Mouse (Mus musculus) liver, postnatal 0 days (tissue): ENCODE results near the gene P2ry4. TPM values are rescaled to one million over a fixed set of nuclear protein-coding genes. Genes with fewer than 3 reads are reported as not detected.

Source experiments
- ATAC-seq: fragments of 200-750 bp; cut with Nextera tagmentation; 2 replicates; pipeline ENCODE4 v1.8.0; 2017; ENCODE audit warnings: mild to moderate bottlenecking, moderate library complexity
- DNase-seq: peaks from one replicate; pipeline ENCODE4 v3.0.0-alpha.2; 2016
- H3K27ac ChIP-seq: fragments of 300-500 bp; sonication (generic); 2 replicates; pipeline ENCODE4 v1.5.1; 2014; ENCODE audit warnings: antibody characterized with exemption, moderate library complexity, mild to moderate bottlenecking, low read depth
- H3K27me3 ChIP-seq: fragments of 300-500 bp; sonication (generic); 2 replicates; pipeline ENCODE4 v1.6.1; 2014; ENCODE audit warnings: low read length, control low read depth, mixed read lengths; ENCODE audit not compliant: insufficient read depth
- H3K36me3 ChIP-seq: fragments of 300-500 bp; sonication (generic); replicated peaks from 2 replicates; pipeline ENCODE4 v1.6.1; 2014; ENCODE audit warnings: mild to moderate bottlenecking, control low read depth, low read length, moderate library complexity, mixed read lengths; ENCODE audit not compliant: insufficient read depth
- H3K4me1 ChIP-seq: fragments of 300-500 bp; sonication (generic); 2 replicates; pipeline ENCODE4 v1.6.1; 2014; ENCODE audit warnings: antibody characterized with exemption, mild to moderate bottlenecking, control low read depth; ENCODE audit not compliant: insufficient read depth
- H3K4me2 ChIP-seq: fragments of 300-500 bp; sonication (generic); 2 replicates; pipeline ENCODE4 v1.6.1; 2014; ENCODE audit warnings: low read depth, mild to moderate bottlenecking, low read length, moderate library complexity, mixed read lengths
- H3K4me3 ChIP-seq: fragments of 300-500 bp; sonication (generic); 2 replicates; pipeline ENCODE4 v1.5.1; 2014; ENCODE audit warnings: low read depth, low read length
- H3K9ac ChIP-seq: fragments of 300-500 bp; sonication (generic); replicated peaks from 2 replicates; pipeline ENCODE4 v1.6.1; 2014; ENCODE audit warnings: mild to moderate bottlenecking, moderate library complexity
- H3K9me3 ChIP-seq: fragments of 300-500 bp; sonication (generic); 2 replicates; pipeline ENCODE4 v1.6.1; 2016; ENCODE audit warnings: mild to moderate bottlenecking, control low read depth, low read length, mixed read lengths
- CTCF ChIP-seq: sonication (generic); IDR thresholded peaks from 2 replicates; pipeline ENCODE4 v1.5.1; 2016; ENCODE audit warnings: antibody characterized with exemption, low read depth
- EP300 ChIP-seq: IDR thresholded peaks from 2 replicates; pipeline ENCODE4 v1.6.1; 2016; ENCODE audit warnings: antibody characterized with exemption, low read depth, mild to moderate bottlenecking
- WGBS: fragments of 180-500 bp; shearing (Covaris S2); extraction: QIAGEN DNeasy Blood & Tissue Kit; methylation state at CpG from one replicate; pipeline ENCODE4 v1.1.7; 2014; ENCODE audit not compliant: insufficient replicate concordance; 5-methylcytosine and 5-hydroxymethylcytosine counted together
- polyA plus RNA-seq: library from polyadenylated mRNA; unstranded; fragments of >200 nt; fragmentation: Nextera tagmentation; extraction: Ambion mirVana; gene quantifications from 2 replicates; pipeline ENCODE4 v1.2.1, GENCODE M21; 2015

Gene P2ry4
- polyA plus RNA-seq, 1 experiment from 2014 or later, result 1.2 TPM

GRCm38 (mm10) chrX:100571951-100572350 is 22.7 kb downstream of the P2ry4 start, which contains the start of gene Awat1:
Awat1 (plus strand) TSS chrX:100572251.
- DNase-seq (no peak), ATAC-seq (no peak)
- Histone ChIP-seq H3K27me3 (peaks cover 4% of the 10 kb centered on the region; the same call in 1 of the 2 replicates), H3K9me3 (no peaks in the 10 kb centered on the region), H3K4me2 (no peak within 1 kb of the TSS), H3K4me3 (no peak within 1 kb of the TSS), H3K9ac (no peak within 1 kb of the TSS), H3K36me3 (no peaks in the 10 kb centered on the region), H3K4me1 (no peaks in the 10 kb centered on the region), H3K27ac (no peak within 1 kb of the TSS)
- WGBS, result 75% methylated on average over 1 of the region's 1 CpGs
- TF ChIP-seq CTCF, result no peak
- no peak for TF ChIP-seq EP300

DNA sequence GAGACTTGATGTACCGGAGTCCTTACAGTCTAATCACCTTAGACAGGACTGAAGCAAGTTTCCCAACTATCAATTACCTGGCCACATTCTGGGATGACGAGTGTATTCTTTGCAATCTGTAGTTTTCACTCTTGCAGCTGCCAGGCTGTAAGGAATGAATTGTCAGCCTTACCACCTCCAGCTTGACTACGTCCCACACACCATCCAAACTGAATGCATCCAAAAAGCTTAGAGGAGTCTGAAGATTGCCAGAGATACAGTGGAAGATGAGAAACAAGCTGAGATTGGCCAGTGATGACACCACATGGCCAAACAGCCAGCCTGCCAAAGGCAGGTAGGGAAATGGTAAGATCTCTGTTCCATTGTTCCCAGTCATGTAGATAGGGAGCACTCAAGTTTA is 29.0 kb downstream of the P2ry4 start:
- Histone ChIP-seq H3K27ac (no peak overlapping the region), H3K4me3 (no peak overlapping the region), H3K9ac (no peak overlapping the region), H3K4me2 (no peak overlapping the region), H3K4me1 (no peaks in the 10 kb centered on the region), H3K9me3 (no peaks in the 10 kb centered on the region), H3K27me3 (no peaks in the 10 kb centered on the region), H3K36me3 (no peaks in the 10 kb centered on the region)
- no peak for TF ChIP-seq EP300
- TF ChIP-seq CTCF, result no peak
- no peak for DNase-seq
- ATAC-seq, result no peak
- WGBS, result 84% methylated on average over 3 of the region's 3 CpGs

DNA sequence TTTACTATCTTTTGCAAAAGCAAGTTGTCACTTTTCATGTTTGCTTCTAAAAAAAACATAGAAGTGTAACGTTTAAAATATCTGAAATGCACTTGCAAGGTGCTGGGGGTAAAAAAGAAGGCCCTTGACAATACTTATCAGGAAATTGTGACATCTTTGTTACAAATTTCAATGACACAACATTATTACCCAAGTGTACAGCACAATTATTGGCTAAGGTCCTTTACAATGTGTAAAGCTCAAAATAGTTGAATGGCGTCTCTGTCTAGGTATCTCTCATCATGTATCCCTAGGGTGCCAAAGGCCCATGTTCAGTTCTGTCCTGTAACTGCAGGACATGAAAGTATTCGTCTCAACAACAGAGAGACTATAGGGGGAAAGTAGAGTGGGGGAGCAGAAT is 38.6 kb downstream of the P2ry4 start:
- H3K4me2 ChIP-seq, result no peak overlapping the region
- H3K9me3 ChIP-seq, result no peaks in the 10 kb centered on the region
- WGBS, result 69% methylated on average over 3 of the region's 3 CpGs
- H3K27ac ChIP-seq, result no peak overlapping the region
- no peak overlapping the region for H3K9ac ChIP-seq
- DNase-seq (no peak), ATAC-seq (no peak)
- H3K36me3 ChIP-seq, result no peaks in the 10 kb centered on the region
- no peak overlapping the region for H3K4me3 ChIP-seq
- peaks cover 2% of the 10 kb centered on the region; the same call in 1 of the 2 replicates for H3K27me3 ChIP-seq
- H3K4me1 ChIP-seq, result no peaks in the 10 kb centered on the region
- TF ChIP-seq EP300 (no peak), CTCF (no peak)

Other genes with a start within 250 kb of the P2ry4 start
- not detected in 2 replicates for gene Otud6a, start 165.9 kb downstream of the P2ry4 start, polyA plus RNA-seq
- gene Awat2, start 152.2 kb downstream of the P2ry4 start, polyA plus RNA-seq, result 0.16 and 0.24 TPM in 2 replicates
- gene Igbp1, start 100.6 kb downstream of the P2ry4 start, polyA plus RNA-seq, result 17.8 and 19.2 TPM in 2 replicates
- not detected in 2 replicates for gene Dgat2l6, start 70.0 kb downstream of the P2ry4 start, polyA plus RNA-seq
- gene Awat1, start 22.6 kb downstream of the P2ry4 start, polyA plus RNA-seq, result not detected in 2 replicates
- gene Arr3, start 10.6 kb upstream of the P2ry4 start, polyA plus RNA-seq, result not detected in 2 replicates
- 6.7 and 8.4 TPM in 2 replicates for gene Kif4, start 30.9 kb upstream of the P2ry4 start, polyA plus RNA-seq
- gene Pdzd11, start 31.7 kb upstream of the P2ry4 start, polyA plus RNA-seq, result 40.0 and 40.2 TPM in 2 replicates
- 0.04 TPM in 1 of 2 replicates, not detected in the other for gene Gdpd2, start 135.0 kb upstream of the P2ry4 start, polyA plus RNA-seq
- gene Dlg3, start 172.9 kb upstream of the P2ry4 start, polyA plus RNA-seq, result 0.42 and 0.43 TPM in 2 replicates